Mouse (Mus musculus): ENCODE measurements around the gene Abca9. TPM values are rescaled to one million over a fixed set of nuclear protein-coding genes. Genes with fewer than 3 reads are reported as not detected.

The Abca9 gene
- total and polyA plus RNA-seq, 2 experiments from 2014 or later: 2.4 to 8.5 TPM

GRCm38 (mm10) chr11:110171212-110171611 lies 3.2 kb upstream of the Abca9 start:
- DNase-seq (ENCODE audit: low spot score) (no peak), ATAC-seq (ENCODE audit: low FRiP score) (no peak)
- WGBS: 94% methylated on average over 3 of the region's 3 CpGs
- H3K4me2 ChIP-seq (ENCODE audit: low read depth, low read length, poor library complexity, severe bottlenecking): no peak overlapping the region
- no peaks in the 10 kb centered on the region for H3K36me3 ChIP-seq (ENCODE audit: insufficient read depth, low read length)
- H3K4me1 ChIP-seq (ENCODE audit: insufficient read depth, low read length): no peaks in the 10 kb centered on the region
- no peaks in the 10 kb centered on the region for H3K9me3 ChIP-seq (ENCODE audit: low read length)
- H3K27ac ChIP-seq (ENCODE audit: low read depth, low read length): no peak overlapping the region
- no peak overlapping the region for H3K4me3 ChIP-seq (ENCODE audit: low read depth, low read length)
- no peak for TF ChIP-seq CTCF (IDR thresholded peaks at IDR 0.05)
- no peaks in the 10 kb centered on the region for H3K27me3 ChIP-seq (ENCODE audit: insufficient read depth, low read length)
- no peak overlapping the region for H3K9ac ChIP-seq (replicated peaks; ENCODE audit: low read length, poor library complexity, severe bottlenecking)

GRCm38 (mm10) chr11:110165822-110166221 lies 2.2 kb downstream of the Abca9 start:
- no peak for TF ChIP-seq CTCF (IDR thresholded peaks at IDR 0.05)
- H3K27ac ChIP-seq (ENCODE audit: low read depth, low read length): no peak overlapping the region
- ATAC-seq (ENCODE audit: low FRiP score): no peak
- no peaks in the 10 kb centered on the region for H3K36me3 ChIP-seq (ENCODE audit: insufficient read depth, low read length)
- DNase-seq (ENCODE audit: low spot score): no peak
- H3K4me1 ChIP-seq (ENCODE audit: insufficient read depth, low read length): no peaks in the 10 kb centered on the region
- H3K9me3 ChIP-seq (ENCODE audit: low read length): no peaks in the 10 kb centered on the region
- H3K9ac ChIP-seq (replicated peaks; ENCODE audit: low read length, poor library complexity, severe bottlenecking): no peak overlapping the region
- H3K4me3 ChIP-seq (ENCODE audit: low read depth, low read length): no peak overlapping the region
- no peak overlapping the region for H3K4me2 ChIP-seq (ENCODE audit: low read depth, low read length, poor library complexity, severe bottlenecking)
- WGBS: 72% methylated on average over 3 of the region's 3 CpGs
- H3K27me3 ChIP-seq (ENCODE audit: insufficient read depth, low read length): no peaks in the 10 kb centered on the region

GRCm38 (mm10) chr11:110165409-110165808 lies 2.6 kb downstream of the Abca9 start:
- no peaks in the 10 kb centered on the region for H3K27me3 ChIP-seq (ENCODE audit: insufficient read depth, low read length)
- ATAC-seq (ENCODE audit: low FRiP score) (no peak), DNase-seq (ENCODE audit: low spot score) (no peak)
- H3K4me3 ChIP-seq (ENCODE audit: low read depth, low read length): no peak overlapping the region
- no peak overlapping the region for H3K27ac ChIP-seq (ENCODE audit: low read depth, low read length)
- no peak for TF ChIP-seq CTCF (IDR thresholded peaks at IDR 0.05)
- H3K9ac ChIP-seq (replicated peaks; ENCODE audit: low read length, poor library complexity, severe bottlenecking): no peak overlapping the region
- no peaks in the 10 kb centered on the region for H3K36me3 ChIP-seq (ENCODE audit: insufficient read depth, low read length)
- no peaks in the 10 kb centered on the region for H3K4me1 ChIP-seq (ENCODE audit: insufficient read depth, low read length)
- H3K9me3 ChIP-seq (ENCODE audit: low read length): no peaks in the 10 kb centered on the region
- no peak overlapping the region for H3K4me2 ChIP-seq (ENCODE audit: low read depth, low read length, poor library complexity, severe bottlenecking)

- Histone ChIP-seq H3K27me3 (ENCODE audit: insufficient read depth, low read length) (no peaks in the 10 kb centered on the region), H3K9ac (replicated peaks; ENCODE audit: low read length, poor library complexity, severe bottlenecking) (no peak overlapping the region), H3K27ac (ENCODE audit: low read depth, low read length) (no peak overlapping the region), H3K4me1 (ENCODE audit: insufficient read depth, low read length) (no peaks in the 10 kb centered on the region), H3K36me3 (ENCODE audit: insufficient read depth, low read length) (no peaks in the 10 kb centered on the region), H3K4me3 (ENCODE audit: low read depth, low read length) (no peak overlapping the region), H3K4me2 (ENCODE audit: low read depth, low read length, poor library complexity, severe bottlenecking) (no peak overlapping the region), H3K9me3 (ENCODE audit: low read length) (no peaks in the 10 kb centered on the region)
- DNase-seq (ENCODE audit: low spot score) (no peak), ATAC-seq (ENCODE audit: low FRiP score) (no peak)
- WGBS: 73% methylated on average over 6 of the region's 6 CpGs
- TF ChIP-seq CTCF (IDR thresholded peaks at IDR 0.05): no peak
Measured at GRCm38 (mm10) chr11:110157059-110157458, 10.9 kb downstream of the Abca9 start.

- Histone ChIP-seq H3K9ac (replicated peaks; ENCODE audit: low read length, poor library complexity, severe bottlenecking) (no peak overlapping the region), H3K9me3 (ENCODE audit: low read length) (no peaks in the 10 kb centered on the region), H3K27me3 (ENCODE audit: insufficient read depth, low read length) (no peaks in the 10 kb centered on the region), H3K27ac (ENCODE audit: low read depth, low read length) (no peak overlapping the region), H3K36me3 (ENCODE audit: insufficient read depth, low read length) (no peaks in the 10 kb centered on the region), H3K4me1 (ENCODE audit: insufficient read depth, low read length) (no peaks in the 10 kb centered on the region), H3K4me3 (ENCODE audit: low read depth, low read length) (no peak overlapping the region), H3K4me2 (ENCODE audit: low read depth, low read length, poor library complexity, severe bottlenecking) (no peak overlapping the region)
- ATAC-seq (ENCODE audit: low FRiP score): no peak
- no peak for TF ChIP-seq CTCF (IDR thresholded peaks at IDR 0.05)
- no peak for DNase-seq (ENCODE audit: low spot score)
- 95% methylated on average over 11 of the region's 11 CpGs for WGBS
Measured at GRCm38 (mm10) chr11:110155985-110156384, 12.0 kb downstream of the Abca9 start.

GRCm38 (mm10) chr11:110147640-110148039 lies 20.4 kb downstream of the Abca9 start:
- no peaks in the 10 kb centered on the region for H3K36me3 ChIP-seq (ENCODE audit: insufficient read depth, low read length)
- no peak overlapping the region for H3K4me3 ChIP-seq (ENCODE audit: low read depth, low read length)
- no peaks in the 10 kb centered on the region for H3K9me3 ChIP-seq (ENCODE audit: low read length)
- no peak overlapping the region for H3K9ac ChIP-seq (replicated peaks; ENCODE audit: low read length, poor library complexity, severe bottlenecking)
- no peaks in the 10 kb centered on the region for H3K4me1 ChIP-seq (ENCODE audit: insufficient read depth, low read length)
- ATAC-seq (ENCODE audit: low FRiP score): no peak
- WGBS: 96% methylated on average over 5 of the region's 5 CpGs
- no peak for TF ChIP-seq CTCF (IDR thresholded peaks at IDR 0.05)
- no peaks in the 10 kb centered on the region for H3K27me3 ChIP-seq (ENCODE audit: insufficient read depth, low read length)
- H3K27ac ChIP-seq (ENCODE audit: low read depth, low read length): no peak overlapping the region
- DNase-seq (ENCODE audit: low spot score): no peak
- no peak overlapping the region for H3K4me2 ChIP-seq (ENCODE audit: low read depth, low read length, poor library complexity, severe bottlenecking)
